Mouse (Mus musculus) CH12.LX (cell line): ENCODE data around the gene Limk2.
A peak's percentile ranks its signal among the peaks of the same experiment; 100 is the strongest.

ENCODE experiments used
- CHD1 ChIP-seq: IDR thresholded peaks from 2 replicates; pipeline ENCODE4 v1.6.1; 2012; ENCODE audit warnings: low read depth, low read length, improper control_type of control experiment, inconsistent platforms
- CTCF ChIP-seq, 2 experiments: IDR thresholded peaks in 1 of 2; conservative IDR thresholded peaks in 1 of 2; 2 replicates each; pipeline ENCODE4 v1.5.1; 2011 to 2012; ENCODE audit warnings: low read depth in 2 of 2, low read length in 2 of 2, improper control_type of control experiment in 1 of 2, inconsistent platforms in 1 of 2, mild to moderate bottlenecking in 1 of 2, moderate library complexity in 1 of 2
- EP300 ChIP-seq: IDR thresholded peaks from 2 replicates; pipeline ENCODE4 v1.6.1; 2011; ENCODE audit warnings: low read length, improper control_type of control experiment
- HCFC1 ChIP-seq: IDR thresholded peaks from 2 replicates; pipeline ENCODE4 v1.6.1; 2012; ENCODE audit warnings: low read depth, mild to moderate bottlenecking, inconsistent platforms, low read length, improper control_type of control experiment
- MAFK ChIP-seq: IDR thresholded peaks from 2 replicates; pipeline ENCODE4 v1.6.1; 2011; ENCODE audit warnings: low read length, improper control_type of control experiment; ENCODE audit not compliant: insufficient replicate concordance
- NRF1 ChIP-seq: IDR thresholded peaks from 2 replicates; pipeline ENCODE4 v1.6.1; 2014; ENCODE audit warnings: low read depth, mild to moderate bottlenecking, inconsistent platforms, low read length, improper control_type of control experiment, moderate library complexity
- POLR2A ChIP-seq: IDR thresholded peaks from 2 replicates; pipeline ENCODE4 v1.6.1; 2011; ENCODE audit warnings: low read depth, mild to moderate bottlenecking, improper control_type of control experiment, low read length
- RCOR1 ChIP-seq: conservative IDR thresholded peaks from 2 replicates; pipeline ENCODE4 v1.6.1; 2012; ENCODE audit warnings: low read depth, mild to moderate bottlenecking, inconsistent platforms, low read length, improper control_type of control experiment
- SMC3 ChIP-seq: IDR thresholded peaks from 2 replicates; pipeline ENCODE4 v1.6.1; 2011; ENCODE audit warnings: low read depth, low read length, improper control_type of control experiment
- TBP ChIP-seq: conservative IDR thresholded peaks from 2 replicates; pipeline ENCODE4 v1.6.1; 2011; ENCODE audit warnings: low read depth, low read length, improper control_type of control experiment
- UBTF ChIP-seq: IDR thresholded peaks from 2 replicates; pipeline ENCODE4 v1.6.1; 2012; ENCODE audit warnings: low read depth, mild to moderate bottlenecking, inconsistent platforms, low read length, improper control_type of control experiment, moderate library complexity
- USF2 ChIP-seq: conservative IDR thresholded peaks from 2 replicates; pipeline ENCODE4 v1.6.1; 2011; ENCODE audit warnings: low read depth, low read length, improper control_type of control experiment
- ZKSCAN1 ChIP-seq: IDR thresholded peaks from 2 replicates; pipeline ENCODE4 v1.6.1; 2012; ENCODE audit warnings: low read depth, inconsistent platforms, low read length, improper control_type of control experiment, borderline replicate concordance
- ZNF384 ChIP-seq: IDR thresholded peaks from 2 replicates; pipeline ENCODE4 v1.6.1; 2012; ENCODE audit warnings: low read depth, low read length, improper control_type of control experiment, inconsistent platforms

DNA sequence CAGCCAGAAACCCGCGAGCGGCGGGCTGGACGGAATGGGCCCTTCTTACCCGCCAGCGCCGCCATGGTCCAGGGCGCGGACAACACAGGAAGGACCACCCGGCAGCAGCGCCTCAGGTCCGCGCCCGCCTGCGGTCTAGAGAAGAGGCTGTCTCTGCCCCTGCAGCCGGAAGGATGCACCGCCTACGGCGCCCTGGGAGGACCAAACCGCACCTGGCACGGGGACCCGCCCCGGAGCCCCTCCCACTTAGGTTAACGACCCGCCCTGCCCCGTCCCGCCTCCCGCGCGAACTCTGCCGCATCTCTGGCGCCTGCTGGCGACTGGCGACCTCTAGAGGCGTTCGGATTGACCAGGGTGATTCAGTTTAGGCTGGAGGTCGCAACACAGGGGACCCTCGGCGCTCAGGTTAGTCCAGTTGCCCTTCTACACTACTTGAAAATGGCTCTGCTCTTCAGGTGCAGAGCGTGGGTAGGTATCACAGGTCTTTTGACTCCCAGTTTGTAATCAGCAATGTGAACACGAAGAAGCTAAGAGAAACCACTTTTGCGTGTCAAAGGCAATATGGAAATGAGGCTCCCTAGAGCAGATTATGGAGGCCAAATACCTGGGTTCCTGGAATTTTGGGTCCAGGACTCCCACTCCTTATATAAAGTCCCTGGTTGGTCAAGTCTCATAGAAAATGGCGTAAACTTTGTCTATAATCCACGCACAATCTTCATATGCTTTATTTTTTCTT is at the start of gene Limk2:
- TF ChIP-seq EP300 (no peak), SMC3 (peak; percentile 55), CHD1 (no peak), MAFK (no peak), UBTF (0 out of 2 replicates have a peak, but pooled peaks have one; percentile 62), USF2 (no peak), POLR2A (peak; percentile 93), CTCF (conservative IDR thresholded peaks at IDR 0.05 in 1 of 2, IDR thresholded peaks at IDR 0.05 in 1 of 2; ENCODE audit: low read depth in 2 of 2, low read length in 2 of 2) (peak; percentile 28 to 90; a peak in 3 of 4 replicates), ZKSCAN1 (no peak), RCOR1 (0 out of 2 replicates have a peak, but pooled peaks have one; percentile 7), HCFC1 (peak; percentile 86), ZNF384 (no peak), NRF1 (no peak), TBP (peak; percentile 55; the same call in 1 of the 2 replicates)
